Mouse (Mus musculus): Measurements from ENCODE around the gene Otos. TPM values are rescaled to one million over a fixed set of nuclear protein-coding genes. Genes with fewer than 3 reads are reported as not detected.

Otos gene
- polyA plus RNA-seq, 3 experiments from 2014 or later = 0.64 to 2.5 (median 1.7) TPM

DNA sequence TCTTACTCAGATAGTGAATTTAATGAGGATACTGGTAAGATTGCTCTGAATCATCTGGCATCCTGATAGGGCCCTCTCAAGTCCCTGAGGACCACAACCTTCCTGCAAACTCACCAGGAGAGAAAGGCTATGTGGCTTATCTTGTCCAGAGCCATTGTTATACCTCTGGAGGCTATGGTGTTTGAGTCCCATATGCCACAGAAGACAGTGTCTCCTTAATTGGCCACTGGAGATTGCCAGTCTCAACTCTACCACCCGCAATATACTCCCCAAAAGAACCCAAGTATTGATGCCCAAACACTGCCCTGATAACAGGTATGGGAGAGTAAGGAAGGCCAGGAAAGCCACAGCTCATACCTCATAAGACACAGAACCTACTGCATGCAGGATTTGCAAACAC, 43.2 kb downstream of the Otos start, which contains the start of gene Olfr1410:
Olfr1410 (plus strand) TSS at position 301 of the 400 bp plus-strand sequence.
- no peak for ATAC-seq

DNA sequence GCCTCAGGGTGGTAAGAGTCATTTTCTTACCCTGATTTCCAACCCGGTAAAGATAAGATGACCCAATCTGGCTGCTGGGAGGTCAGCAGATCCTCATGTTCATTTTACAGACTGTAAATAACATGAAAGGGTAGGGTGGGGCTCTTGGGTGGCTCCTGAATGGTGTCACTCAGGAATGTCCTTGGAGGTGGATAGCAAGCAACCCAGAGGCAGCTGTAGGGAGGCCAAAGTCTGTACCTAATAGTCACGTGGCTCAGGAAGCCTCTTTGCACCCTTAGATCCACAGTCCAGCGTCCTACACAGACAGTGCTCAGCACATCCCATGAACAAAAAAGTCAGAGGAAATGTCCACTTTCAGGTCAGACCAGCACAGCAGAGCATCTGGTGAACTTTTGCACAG, 52.6 kb downstream of the Otos start:
- ATAC-seq = no peak

Other genes with a start within 250 kb of the Otos start
- 100 to 1,000 TPM; 157 to 216 (median 180) TPM for gene Ndufa10, start 175.0 kb downstream of the Otos start, polyA plus RNA-seq (2017; shearing (Covaris generic))
- gene Olfr1416, start 163.7 kb downstream of the Otos start, polyA plus RNA-seq (2017; shearing (Covaris generic)) = not detected
- not detected for gene Olfr1415, start 152.7 kb downstream of the Otos start, polyA plus RNA-seq (2017; shearing (Covaris generic))
- gene Olfr1414, start 130.2 kb downstream of the Otos start, polyA plus RNA-seq (2017; shearing (Covaris generic)) = not detected
- gene Olfr1413, start 77.5 kb downstream of the Otos start, polyA plus RNA-seq (2017; shearing (Covaris generic)) = not detected
- gene Olfr1412, start 63.1 kb downstream of the Otos start, polyA plus RNA-seq (2017; shearing (Covaris generic)) = not detected
- gene Olfr1411, start 54.4 kb downstream of the Otos start, polyA plus RNA-seq (2017; shearing (Covaris generic)) = not detected
- gene Olfr1410, start 43.1 kb downstream of the Otos start, polyA plus RNA-seq (2017; shearing (Covaris generic)) = not detected
- not detected for gene Olfr12, start 31.1 kb downstream of the Otos start, polyA plus RNA-seq (2017; shearing (Covaris generic))
- gene Cops9, start 6.9 kb downstream of the Otos start, polyA plus RNA-seq (2017; shearing (Covaris generic)) = 100 to 1,000 TPM; 205 to 272 (median 248) TPM
- gene Gpc1, start 182.8 kb upstream of the Otos start, polyA plus RNA-seq (2017; shearing (Covaris generic)) = 1 to 10 TPM in 2 of 3 experiments, under 1 TPM in 1; 0.87 to 3.0 (median 2.8) TPM